7 mouse cellular contexts compared by ENCODE assay signal in genomic region chr17:33930280-33931158, GRCm38 (mm10). TPM values are rescaled to one million over a fixed set of nuclear protein-coding genes. Genes with fewer than 3 reads are reported as not detected.
A peak's percentile ranks its signal among the peaks of the same experiment; 100 is the strongest.
DNase-seq lines count a peak whose midpoint lies in the region; ATAC-seq and TF ChIP-seq lines count a peak whose summit lies in the region.

No protein-coding gene starts in this region.

- H3K27me3 ChIP-seq in forebrain, embryonic 10.5 days (ENCODE audit: poor library complexity, severe bottlenecking) = peaks cover 4% of the 10 kb centered on the region; the same call in 1 of the 2 replicates
- H3K27me3 ChIP-seq in hindbrain, embryonic 11.5 days (ENCODE audit: control insufficient read depth, insufficient read depth, low read length) = no peaks in the 10 kb centered on the region

- peaks cover 22% of the 10 kb centered on the region for H3K36me3 ChIP-seq in ES-E14 (ENCODE audit: control insufficient read depth, insufficient read depth, low read length, poor library complexity, severe bottlenecking)
- H3K36me3 ChIP-seq in forebrain, embryonic 10.5 days (replicated peaks) = peaks cover 57% of the 10 kb centered on the region
- H3K36me3 ChIP-seq in hindbrain, embryonic 11.5 days (ENCODE audit: control insufficient read depth, insufficient read depth, low read length) = 0 out of 2 replicates have a peak, but pooled peaks cover 6% of the 10 kb centered on the region

- in situ Hi-C loops in ES-E14 (cut with MboI; ENCODE audit: low sequenced_read_pairs in 2 of 2, unreplicated experiment in 2 of 2) = no loop called here

- WGBS in forebrain, embryonic 10.5 days = under 1% methylated on average over 45 of the region's 45 CpGs
- 1% methylated on average over 42 of the region's 45 CpGs for WGBS in hindbrain, embryonic 11.5 days

- peak overlapping the region; percentile 71 for H3K9ac ChIP-seq in ES-E14 (ENCODE audit: insufficient read depth, low read depth, low read length, poor library complexity, severe bottlenecking)
- peak overlapping the region; percentile 82 for H3K9ac ChIP-seq in hindbrain, embryonic 11.5 days (ENCODE audit: low read depth, low read length)

- peak overlapping the region; percentile 48 for H3K27ac ChIP-seq in ES-E14 (ENCODE audit: insufficient read depth, low read depth, low read length, poor library complexity, severe bottlenecking)
- H3K27ac ChIP-seq in forebrain, embryonic 10.5 days = peak overlapping the region; percentile 92
- peak overlapping the region; percentile 87 for H3K27ac ChIP-seq in hindbrain, embryonic 11.5 days (ENCODE audit: low read depth, low read length)

- no peaks in the 10 kb centered on the region for H3K9me3 ChIP-seq in ES-E14 (ENCODE audit: control insufficient read depth, insufficient read depth, low read depth, low read length)
- H3K9me3 ChIP-seq in forebrain, embryonic 10.5 days = no peaks in the 10 kb centered on the region
- H3K9me3 ChIP-seq in hindbrain, embryonic 11.5 days (ENCODE audit: control insufficient read depth, low read length) = no peaks in the 10 kb centered on the region

- peak overlapping the region; percentile 74 to 75 for H3K4me3 ChIP-seq in ES-E14 (ENCODE audit: insufficient read depth in 1 of 2, low read depth in 1 of 2, low read length in 2 of 2, poor library complexity in 1 of 2, severe bottlenecking in 1 of 2)
- peak overlapping the region; percentile 98 for H3K4me3 ChIP-seq in forebrain, embryonic 10.5 days
- H3K4me3 ChIP-seq in hindbrain, embryonic 11.5 days (ENCODE audit: low read depth, low read length) = peak overlapping the region; percentile 76

- DNase-seq in ES-E14 (ENCODE audit: low read depth, low spot score) = peak; percentile 78
- peak; percentile 73 for DNase-seq in adrenal gland, postnatal 14 days
- no peak for DNase-seq in forebrain, embryonic 10.5 days (ENCODE audit: extremely low spot score, low spot score)
- DNase-seq in hindbrain, embryonic 11.5 days (ENCODE audit: low spot score) = peak; percentile 54
- DNase-seq in layer of hippocampus, postnatal 14 days (ENCODE audit: low spot score in 2 of 2) = peak; percentile 60 to 67
- DNase-seq in lung, postnatal 4 days = peak; percentile 67 to 74
- DNase-seq in right cerebral cortex, postnatal 36 days (ENCODE audit: low spot score in 2 of 2) = peak; percentile 51 to 65

- peak overlapping the region; percentile 90 for H3K4me2 ChIP-seq in hindbrain, embryonic 11.5 days (replicated peaks; ENCODE audit: low read depth, low read length)

- ATAC-seq in hindbrain, embryonic 11.5 days (ENCODE audit: low FRiP score) = peak; percentile 1; the same call in 1 of the 2 replicates

- peaks cover 0 to 30% of the 10 kb centered on the region in 2 experiments; a peak in 1 of 4 replicates for H3K4me1 ChIP-seq in ES-E14 (ENCODE audit: control insufficient read depth in 2 of 2, insufficient read depth in 2 of 2, low read length in 2 of 2, poor library complexity in 1 of 2)
- H3K4me1 ChIP-seq in forebrain, embryonic 10.5 days = peaks cover 49% of the 10 kb centered on the region
- H3K4me1 ChIP-seq in hindbrain, embryonic 11.5 days (replicated peaks; ENCODE audit: control insufficient read depth, insufficient read depth, low read length) = no peaks in the 10 kb centered on the region

TF ChIP-seq in ES-E14, 5 proteins besides CTCF, POLR2A, EP300 and RAD21:
- TF ChIP-seq ZNF384 (IDR thresholded peaks at IDR 0.05; ENCODE audit: low read depth, low read length) = no peak
- 0 out of 2 replicates have a peak, but pooled peaks have one; percentile 48 for TF ChIP-seq HCFC1 (IDR thresholded peaks at IDR 0.05; ENCODE audit: borderline replicate concordance, insufficient read depth, low read length)

RNA-seq across cellular contexts. Expression of gene Rgl2, which starts 1.2 kb away (rescaled TPM):
- 65.8 and 129 TPM in 2 replicates for total RNA-seq in ES-E14 (2012; rRNA removed)
- 53.2 and 80.3 TPM in 2 replicates for total RNA-seq in adrenal gland, postnatal 14 days (2021)
- polyA plus RNA-seq in forebrain, embryonic 10.5 days (2016; fragmentation: Nextera tagmentation; extraction: Ambion mirVana) = 39.3 and 46.7 TPM in 2 replicates
- polyA plus RNA-seq in hindbrain, embryonic 11.5 days (2014; fragmentation: Nextera tagmentation; extraction: Ambion mirVana) = 32.5 and 32.9 TPM in 2 replicates
- total RNA-seq in layer of hippocampus, postnatal 14 days (2021) = 10 to 100 TPM; 67.0 to 68.9 TPM

RNA-seq across cellular contexts. Expression of gene Pfdn6, which starts 9.6 kb away (rescaled TPM):
- total RNA-seq in ES-E14 (2012; rRNA removed) = 175 and 201 TPM in 2 replicates
- total RNA-seq in adrenal gland, postnatal 14 days (2021) = 96.2 and 102 TPM in 2 replicates
- polyA plus RNA-seq in forebrain, embryonic 10.5 days (2016; fragmentation: Nextera tagmentation; extraction: Ambion mirVana) = 239 and 242 TPM in 2 replicates
- polyA plus RNA-seq in hindbrain, embryonic 11.5 days (2014; fragmentation: Nextera tagmentation; extraction: Ambion mirVana) = 201 and 205 TPM in 2 replicates
- 10 to 100 TPM; 89.3 to 93.4 TPM for total RNA-seq in layer of hippocampus, postnatal 14 days (2021)

RNA-seq across cellular contexts. Expression of gene Wdr46, which starts 9.9 kb away (rescaled TPM):
- 65.6 and 78.2 TPM in 2 replicates for total RNA-seq in ES-E14 (2012; rRNA removed)
- total RNA-seq in adrenal gland, postnatal 14 days (2021) = 32.9 and 35.7 TPM in 2 replicates
- 56.1 and 59.6 TPM in 2 replicates for polyA plus RNA-seq in forebrain, embryonic 10.5 days (2016; fragmentation: Nextera tagmentation; extraction: Ambion mirVana)
- 26.8 and 29.4 TPM in 2 replicates for polyA plus RNA-seq in hindbrain, embryonic 11.5 days (2014; fragmentation: Nextera tagmentation; extraction: Ambion mirVana)
- total RNA-seq in layer of hippocampus, postnatal 14 days (2021) = 10 to 100 TPM; 17.5 to 18.5 TPM

RNA-seq across cellular contexts. Expression of gene Zbtb22, which starts 14.8 kb away (rescaled TPM):
- total RNA-seq in ES-E14 (2012; rRNA removed) = 32.8 and 34.8 TPM in 2 replicates
- total RNA-seq in adrenal gland, postnatal 14 days (2021) = 25.5 and 34.5 TPM in 2 replicates
- 21.2 and 23.2 TPM in 2 replicates for polyA plus RNA-seq in forebrain, embryonic 10.5 days (2016; fragmentation: Nextera tagmentation; extraction: Ambion mirVana)
- 8.1 and 9.3 TPM in 2 replicates for polyA plus RNA-seq in hindbrain, embryonic 11.5 days (2014; fragmentation: Nextera tagmentation; extraction: Ambion mirVana)
- total RNA-seq in layer of hippocampus, postnatal 14 days (2021) = 10 to 100 TPM; 30.5 to 34.0 TPM

RNA-seq across cellular contexts. Expression of gene Tapbp, which starts 14.8 kb away (rescaled TPM):
- 39.4 and 64.9 TPM in 2 replicates for total RNA-seq in ES-E14 (2012; rRNA removed)
- total RNA-seq in adrenal gland, postnatal 14 days (2021) = 132 and 145 TPM in 2 replicates
- polyA plus RNA-seq in forebrain, embryonic 10.5 days (2016; fragmentation: Nextera tagmentation; extraction: Ambion mirVana) = 14.1 TPM in 2 replicates
- 14.5 and 16.6 TPM in 2 replicates for polyA plus RNA-seq in hindbrain, embryonic 11.5 days (2014; fragmentation: Nextera tagmentation; extraction: Ambion mirVana)
- total RNA-seq in layer of hippocampus, postnatal 14 days (2021) = 10 to 100 TPM; 27.4 to 34.4 TPM
